ENCODE assay signal across 10 mouse cellular contexts in the genomic region with DNA sequence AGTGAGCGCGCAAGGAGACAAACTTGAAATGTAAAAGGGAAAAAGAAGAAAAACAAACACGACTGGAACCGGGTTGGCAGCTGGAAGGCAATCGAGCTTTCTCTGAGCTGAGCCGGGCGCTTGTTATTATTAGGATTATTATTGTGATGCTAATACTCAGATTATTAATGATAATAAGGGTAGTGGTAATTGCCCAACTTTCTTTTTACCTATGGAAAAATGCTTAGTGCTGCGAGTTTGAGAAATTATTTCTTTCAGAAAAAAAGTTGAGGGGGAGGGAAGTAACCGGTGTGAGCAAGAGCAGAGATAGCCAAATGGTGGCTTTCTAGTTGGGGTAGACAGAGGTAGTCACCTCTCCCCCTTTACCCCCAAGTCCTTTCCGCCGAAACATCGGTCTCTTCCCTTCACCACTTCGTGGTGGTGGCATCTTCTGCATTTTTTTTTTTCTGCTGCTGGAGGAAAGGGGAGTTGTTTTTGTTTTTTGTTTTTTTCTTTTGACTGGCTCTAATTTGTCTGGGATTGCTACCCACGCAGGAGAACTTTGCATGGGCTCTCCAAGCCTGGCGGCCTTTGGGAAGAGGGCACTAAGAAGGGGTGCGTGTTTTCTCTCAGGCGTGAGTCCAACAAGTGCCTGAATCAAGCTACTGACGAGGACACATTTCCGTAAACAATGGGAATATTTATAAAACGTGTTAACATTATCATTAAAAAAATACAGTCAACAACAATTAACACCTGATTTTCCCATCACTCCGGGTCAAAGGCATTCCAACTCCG. TPM values are rescaled to one million over a fixed set of nuclear protein-coding genes. Genes with fewer than 3 reads are reported as not detected.
A peak's percentile ranks its signal among the peaks of the same experiment; 100 is the strongest.
DNase-seq lines count a peak whose midpoint lies in the region; ATAC-seq and TF ChIP-seq lines count a peak whose summit lies in the region.
"Had no signal": no experiment of that assay in that cellular context is flagged by ENCODE, and none has a peak within 500 bp of the region (broad histone marks: within the 10 kb centered on the region; RNA-seq: fewer than 3 reads in every experiment).

No protein-coding gene starts in this region.

- intact Hi-C loops in heart, postnatal 36 days (cut with DNase I): no loop called here

- H3K9me3 ChIP-seq in heart, embryonic 15.5 days (replicated peaks): no peaks in the 10 kb centered on the region
- H3K9me3 ChIP-seq in lung, embryonic 15.5 days: no peaks in the 10 kb centered on the region
- no peaks in the 10 kb centered on the region for H3K9me3 ChIP-seq in forebrain, embryonic 15.5 days
- H3K9me3 ChIP-seq: limb, embryonic 13.5 days had no signal

- peak overlapping the region; percentile 27 for H3K4me3 ChIP-seq in heart, embryonic 15.5 days
- peak overlapping the region; percentile 1; the same call in 1 of the 2 replicates for H3K4me3 ChIP-seq in lung, embryonic 15.5 days
- peak overlapping the region; percentile 58 for H3K4me3 ChIP-seq in forebrain, embryonic 15.5 days
- no peak overlapping the region for H3K4me3 ChIP-seq in thymus, adult 2 months (ENCODE audit: control insufficient read depth, insufficient read depth, low read length)

- no peaks in the 10 kb centered on the region for H3K36me3 ChIP-seq in heart, embryonic 15.5 days
- H3K36me3 ChIP-seq in lung, embryonic 15.5 days: no peaks in the 10 kb centered on the region
- H3K36me3 ChIP-seq in forebrain, embryonic 15.5 days: no peaks in the 10 kb centered on the region
- no peaks in the 10 kb centered on the region for H3K36me3 ChIP-seq in thymus, adult 2 months (ENCODE audit: control insufficient read depth, insufficient read depth, low read length)
- H3K36me3 ChIP-seq: limb, embryonic 13.5 days had no signal

- DNase-seq in heart, postnatal 36 days: no peak
- DNase-seq in lung, postnatal 4 days: no peak
- no peak for DNase-seq in adrenal gland, adult 2 months
- DNase-seq in thymus, adult 2 months: no peak

- H3K4me1 ChIP-seq in heart, embryonic 15.5 days (replicated peaks): peaks cover 29% of the 10 kb centered on the region
- H3K4me1 ChIP-seq in lung, embryonic 15.5 days: peaks cover 28% of the 10 kb centered on the region
- H3K4me1 ChIP-seq in forebrain, embryonic 15.5 days: peaks cover 64% of the 10 kb centered on the region
- no peaks in the 10 kb centered on the region for H3K4me1 ChIP-seq in thymus, adult 2 months (replicated peaks; ENCODE audit: control insufficient read depth, insufficient read depth, low read length)

- H3K9ac ChIP-seq in heart, embryonic 15.5 days: no peak overlapping the region
- H3K9ac ChIP-seq in lung, embryonic 15.5 days: no peak overlapping the region
- peak overlapping the region; percentile 49 for H3K9ac ChIP-seq in forebrain, embryonic 15.5 days (replicated peaks)
- H3K9ac ChIP-seq: limb, embryonic 13.5 days had no signal

- peak overlapping the region; percentile 48; the same call in 1 of the 2 replicates for H3K4me2 ChIP-seq in heart, embryonic 15.5 days
- no peak overlapping the region for H3K4me2 ChIP-seq in lung, embryonic 15.5 days
- H3K4me2 ChIP-seq in forebrain, embryonic 15.5 days (replicated peaks): peak overlapping the region; percentile 66
- H3K4me2 ChIP-seq: limb, embryonic 13.5 days had no signal

- peaks cover 99% of the 10 kb centered on the region for H3K27me3 ChIP-seq in heart, embryonic 15.5 days
- H3K27me3 ChIP-seq in lung, embryonic 15.5 days: peaks cover 99% of the 10 kb centered on the region
- no peaks in the 10 kb centered on the region for H3K27me3 ChIP-seq in forebrain, embryonic 15.5 days
- peaks cover 21% of the 10 kb centered on the region for H3K27me3 ChIP-seq in thymus, adult 2 months (ENCODE audit: control insufficient read depth, insufficient read depth, low read length)

- ATAC-seq in heart, embryonic 15.5 days (replicated peaks; ENCODE audit: insufficient number of reproducible peaks, insufficient read depth, low FRiP score, low read depth): no peak
- no peak for ATAC-seq in lung, embryonic 15.5 days (ENCODE audit: borderline replicate concordance, extremely low read depth, low FRiP score, low TSS enrichment)
- no peak for ATAC-seq in forebrain, embryonic 15.5 days (replicated peaks)
- ATAC-seq in frontal cortex, adult (ENCODE audit: low TSS enrichment): no peak

- TF ChIP-seq CTCF in thymus, adult 2 months (IDR thresholded peaks at IDR 0.05; ENCODE audit: borderline replicate concordance, control insufficient read depth, extremely low read depth, insufficient read depth, low read length, poor library complexity): no peak

- WGBS in heart, embryonic 15.5 days: 2% methylated on average over 22 of the region's 22 CpGs
- WGBS in lung, embryonic 15.5 days: under 1% methylated on average over 22 of the region's 22 CpGs
- under 1% methylated on average over 22 of the region's 22 CpGs for WGBS in forebrain, embryonic 15.5 days
- WGBS in thymus, adult 2 months: 8% methylated on average over 22 of the region's 22 CpGs

- H3K27ac ChIP-seq in heart, embryonic 15.5 days: no peak overlapping the region
- no peak overlapping the region for H3K27ac ChIP-seq in lung, embryonic 15.5 days
- peak overlapping the region; percentile 83 for H3K27ac ChIP-seq in forebrain, embryonic 15.5 days (replicated peaks)
- H3K27ac ChIP-seq in thymus, adult 2 months (ENCODE audit: control insufficient read depth, insufficient read depth, low read length): no peak overlapping the region
- H3K27ac ChIP-seq: limb, embryonic 13.5 days had no signal

- TF ChIP-seq POLR2A in thymus, adult 2 months (IDR thresholded peaks at IDR 0.05; ENCODE audit: control insufficient read depth, extremely low read depth, insufficient read depth, low read length, poor library complexity): no peak

RNA-seq across cellular contexts. Expression of a gene that starts 4.5 kb away (rescaled TPM):
- not detected in 2 replicates for polyA plus RNA-seq in heart, embryonic 15.5 days (2015; fragmentation: Nextera tagmentation; extraction: Ambion mirVana)
- total RNA-seq in heart, postnatal 36 days (2021): not detected
- not detected in 2 replicates for polyA plus RNA-seq in lung, embryonic 15.5 days (2015; fragmentation: Nextera tagmentation; extraction: Ambion mirVana)
- polyA plus RNA-seq in forebrain, embryonic 15.5 days (2015; fragmentation: Nextera tagmentation; extraction: Ambion mirVana): 35.4 and 40.5 TPM in 2 replicates
- total RNA-seq in adrenal gland, adult 2 months (2021): not detected
- polyA plus RNA-seq in adrenal gland, adult 2 months (2012; rRNA removed): not detected in 2 replicates
- not detected in 2 replicates for polyA plus RNA-seq in thymus, adult 2 months (2012; rRNA removed)
- total RNA-seq: granulocyte monocyte progenitor cell, adult 5-6 weeks had no signal
- polyA plus RNA-seq: limb, embryonic 13.5 days had no signal

RNA-seq across cellular contexts. Expression of a gene that starts 4.7 kb away (rescaled TPM):
- polyA plus RNA-seq in heart, embryonic 15.5 days (2015; fragmentation: Nextera tagmentation; extraction: Ambion mirVana): 17.0 and 20.1 TPM in 2 replicates
- total RNA-seq in heart, postnatal 36 days (2021): 10 to 100 TPM; 16.4 to 18.2 TPM
- polyA plus RNA-seq in lung, embryonic 15.5 days (2015; fragmentation: Nextera tagmentation; extraction: Ambion mirVana): 12.4 and 13.8 TPM in 2 replicates
- 50.8 and 51.5 TPM in 2 replicates for polyA plus RNA-seq in forebrain, embryonic 15.5 days (2015; fragmentation: Nextera tagmentation; extraction: Ambion mirVana)
- 10 to 100 TPM; 22.9 to 34.0 TPM for total RNA-seq in adrenal gland, adult 2 months (2021)
- 29.7 and 33.0 TPM in 2 replicates for polyA plus RNA-seq in adrenal gland, adult 2 months (2012; rRNA removed)
- polyA plus RNA-seq in thymus, adult 2 months (2012; rRNA removed): 63.0 and 69.4 TPM in 2 replicates

Comparison
In these comparisons a context has a peak if more than half of its experiments do, and no peak if none do; other contexts are left out.
1. RNA of a gene that starts 4.5 kb away (polyA plus RNA-seq): 35.4 to 40.5 TPM in forebrain, embryonic 15.5 days; not detected in heart, embryonic 15.5 days, not detected in lung, embryonic 15.5 days, not detected in adrenal gland, adult 2 months and not detected in thymus, adult 2 months; every median in the first group is over 10 times any median in the second.